Mouse (Mus musculus) kidney, embryonic 16.5 days (tissue): ENCODE data around the gene Fbxl4. TPM values are rescaled to one million over a fixed set of nuclear protein-coding genes. Genes with fewer than 3 reads are reported as not detected.

Experiments used
- ATAC-seq: fragments of 200-750 bp; cut with Nextera tagmentation; 2 replicates; pipeline ENCODE4 v1.8.0; 2017; ENCODE audit warnings: moderate TSS enrichment; ENCODE audit not compliant: low FRiP score, low TSS enrichment
- H3K27ac ChIP-seq: fragments of 300-500 bp; sonication (generic); 2 replicates; pipeline ENCODE4 v1.5.1; 2014; ENCODE audit warnings: low read length
- H3K27me3 ChIP-seq: fragments of 300-500 bp; sonication (generic); 2 replicates; pipeline ENCODE4 v1.6.1; 2014; ENCODE audit warnings: low read length, control low read depth, mixed read lengths; ENCODE audit not compliant: insufficient read depth
- H3K36me3 ChIP-seq: fragments of 300-500 bp; sonication (generic); 2 replicates; pipeline ENCODE4 v1.6.1; 2014; ENCODE audit warnings: low read length, control low read depth, mixed read lengths; ENCODE audit not compliant: insufficient read depth
- H3K4me1 ChIP-seq: fragments of 300-500 bp; sonication (generic); 2 replicates; pipeline ENCODE4 v1.6.1; 2014; ENCODE audit warnings: low read length, control low read depth, mixed read lengths; ENCODE audit not compliant: insufficient read depth
- H3K4me2 ChIP-seq: fragments of 300-500 bp; sonication (generic); replicated peaks from 2 replicates; pipeline ENCODE4 v1.6.1; 2014; ENCODE audit warnings: low read depth, low read length
- H3K4me3 ChIP-seq: fragments of 300-500 bp; sonication (generic); 2 replicates; pipeline ENCODE4 v1.5.1; 2014; ENCODE audit warnings: mild to moderate bottlenecking, low read length
- H3K9ac ChIP-seq: fragments of 300-500 bp; sonication (generic); replicated peaks from 2 replicates; pipeline ENCODE4 v1.6.1; 2014; ENCODE audit warnings: low read length
- H3K9me3 ChIP-seq: fragments of 300-500 bp; sonication (generic); 2 replicates; pipeline ENCODE4 v1.6.1; 2016; ENCODE audit warnings: low read length, control low read depth
- WGBS: fragments of 180-500 bp; shearing (Covaris S2); extraction: QIAGEN DNeasy Blood & Tissue Kit; methylation state at CpG from one replicate; pipeline ENCODE4 v1.1.7; 2014; 5-methylcytosine and 5-hydroxymethylcytosine counted together
- polyA plus RNA-seq: library from polyadenylated mRNA; unstranded; fragments of >200 nt; fragmentation: Nextera tagmentation; extraction: Ambion mirVana; gene quantifications from 2 replicates; pipeline ENCODE4 v1.2.1, GENCODE M21; 2015

The Fbxl4 gene
- polyA plus RNA-seq, 1 experiment from 2014 or later = 14.5 TPM

DNA sequence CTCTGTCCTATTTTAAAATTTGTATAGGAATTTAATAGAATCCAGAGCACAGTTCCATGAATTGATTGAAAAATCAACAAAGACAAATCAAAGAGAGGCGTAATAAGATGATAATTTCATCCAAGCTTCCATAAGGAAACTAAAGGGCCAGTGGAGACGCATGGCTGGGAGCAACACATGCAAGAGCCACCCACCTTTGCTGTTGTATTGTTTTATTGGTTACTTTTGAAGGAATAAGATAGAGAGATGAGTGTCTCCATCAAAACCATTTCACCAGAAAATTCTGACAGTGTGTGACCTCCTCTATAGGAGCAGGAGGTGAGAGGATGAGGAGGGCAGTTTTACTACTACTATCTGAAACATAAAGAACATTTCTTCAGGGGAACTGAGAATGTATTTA, 124.8 kb downstream of the Fbxl4 start:
- no peak overlapping the region for H3K4me2 ChIP-seq
- peaks cover 14% of the 10 kb centered on the region for H3K4me1 ChIP-seq
- H3K27ac ChIP-seq = no peak overlapping the region
- no peak overlapping the region for H3K9ac ChIP-seq
- H3K27me3 ChIP-seq = peaks cover 80% of the 10 kb centered on the region
- no peak for ATAC-seq
- H3K9me3 ChIP-seq = no peaks in the 10 kb centered on the region
- H3K4me3 ChIP-seq = no peak overlapping the region
- WGBS = 24% methylated on average over 2 of the region's 2 CpGs
- no peaks in the 10 kb centered on the region for H3K36me3 ChIP-seq

DNA sequence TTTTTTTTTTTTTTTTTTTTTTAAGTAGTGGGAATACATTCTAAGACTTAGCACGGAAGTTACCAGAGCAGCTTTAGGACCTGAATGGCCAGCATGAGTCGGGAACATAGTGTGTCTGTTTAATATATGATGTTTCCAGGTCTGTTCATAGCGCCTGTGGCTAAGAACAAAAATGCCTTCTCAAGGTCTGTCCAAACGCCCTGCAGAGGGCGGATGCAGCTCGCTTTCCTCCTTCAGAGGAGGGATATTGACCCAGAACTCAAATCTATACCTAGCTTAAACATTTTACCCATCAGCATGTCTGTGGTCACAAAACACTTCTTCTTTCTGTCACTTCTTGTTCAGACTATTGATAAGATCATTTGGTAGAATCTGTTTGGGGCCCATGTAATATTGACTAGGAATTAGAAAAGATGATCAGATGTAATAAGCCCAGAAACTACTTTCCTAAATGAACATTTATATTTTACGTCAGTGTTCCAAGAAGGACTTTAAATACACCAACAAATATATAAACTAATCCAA, 125.5 kb downstream of the Fbxl4 start:
- Histone ChIP-seq H3K4me3 (no peak overlapping the region), H3K9ac (no peak overlapping the region), H3K36me3 (no peaks in the 10 kb centered on the region), H3K9me3 (no peaks in the 10 kb centered on the region), H3K4me1 (peaks cover 15% of the 10 kb centered on the region), H3K4me2 (no peak overlapping the region), H3K27me3 (peaks cover 80% of the 10 kb centered on the region), H3K27ac (no peak overlapping the region)
- ATAC-seq = no peak
- 10% methylated on average over 7 of the region's 7 CpGs for WGBS

DNA sequence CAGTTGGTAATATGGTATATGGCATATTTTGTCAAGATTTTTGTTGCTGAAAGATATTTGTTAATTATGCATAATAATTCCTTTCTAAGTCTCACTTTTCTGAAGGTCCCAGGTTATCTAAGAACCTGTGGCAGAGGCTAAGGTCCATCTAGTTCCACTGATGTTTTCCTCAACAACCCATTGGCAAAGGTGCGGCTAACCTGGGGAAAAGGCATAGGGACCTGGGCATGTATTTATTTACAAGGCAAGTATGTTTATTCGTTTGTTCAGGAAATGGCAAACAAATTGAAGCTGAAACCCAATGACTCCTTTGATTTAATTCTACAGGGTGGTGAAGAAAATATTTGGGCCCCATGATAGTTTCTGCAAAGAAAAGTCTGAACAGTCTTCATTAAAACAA, 126.2 kb downstream of the Fbxl4 start:
- Histone ChIP-seq H3K4me2 (no peak overlapping the region), H3K4me1 (peaks cover 18% of the 10 kb centered on the region; the same call in 1 of the 2 replicates), H3K9ac (no peak overlapping the region), H3K4me3 (no peak overlapping the region), H3K9me3 (no peaks in the 10 kb centered on the region), H3K27ac (no peak overlapping the region), H3K27me3 (peaks cover 81% of the 10 kb centered on the region), H3K36me3 (no peaks in the 10 kb centered on the region)
- ATAC-seq = no peak
- WGBS = 16% methylated on average over 2 of the region's 2 CpGs

Other genes starting within 250 kb of the Fbxl4 start
- gene Pou3f2, start 130.8 kb downstream of the Fbxl4 start, polyA plus RNA-seq = 0.02 and 0.06 TPM in 2 replicates